Mouse (Mus musculus) lung, postnatal 4 days (tissue): Measurements from ENCODE around the gene Tuba4a.

Source experiments
- DNase-seq, 2 experiments: peaks; one replicate each; pipeline ENCODE4 v3.0.0; 2021

The Tuba4a gene

GRCm38 (mm10) chr1:75234606-75235005, 14.9 kb upstream of the Tuba4a start:
- DNase-seq: peak; percentile 72 to 76

- peak in 1 of 2 experiments; percentile 8 for DNase-seq
Observed at GRCm38 (mm10) chr1:75232489-75232888, 12.8 kb upstream of the Tuba4a start.

- peak in 1 of 2 experiments; percentile 12 for DNase-seq
Observed at GRCm38 (mm10) chr1:75231664-75232152, 12.0 kb upstream of the Tuba4a start, which contains the start of gene A630095N17Rik. Gene A630095N17Rik (minus strand): TSS chr1:75232102.

- peak in 1 of 2 experiments; percentile 19 for DNase-seq
Observed at GRCm38 (mm10) chr1:75231224-75231623, 11.6 kb upstream of the Tuba4a start.

- DNase-seq: peak in 1 of 2 experiments; percentile 20
Observed at GRCm38 (mm10) chr1:75230335-75230994, 10.8 kb upstream of the Tuba4a start.

GRCm38 (mm10) chr1:75229158-75229557, 9.5 kb upstream of the Tuba4a start:
- no peak for DNase-seq

GRCm38 (mm10) chr1:75227653-75228052, 8.0 kb upstream of the Tuba4a start:
- no peak for DNase-seq

- no peak for DNase-seq
Observed at GRCm38 (mm10) chr1:75226138-75226537, 6.5 kb upstream of the Tuba4a start.

- no peak for DNase-seq
Observed at GRCm38 (mm10) chr1:75225473-75225872, 5.8 kb upstream of the Tuba4a start.

GRCm38 (mm10) chr1:75223532-75223931, 3.9 kb upstream of the Tuba4a start:
- DNase-seq: no peak

GRCm38 (mm10) chr1:75222926-75223325, 3.3 kb upstream of the Tuba4a start:
- DNase-seq: no peak

- no peak for DNase-seq
Observed at GRCm38 (mm10) chr1:75221538-75221937, 1.9 kb upstream of the Tuba4a start.

- peak; percentile 92 to 93 for DNase-seq
Observed at GRCm38 (mm10) chr1:75219078-75219477, 587 bp downstream of the Tuba4a start.

GRCm38 (mm10) chr1:75218227-75219001, 1.3 kb downstream of the Tuba4a start:
- peak; percentile 49 to 64 for DNase-seq

GRCm38 (mm10) chr1:75217893-75218226, 1.8 kb downstream of the Tuba4a start:
- DNase-seq: no peak

- DNase-seq: no peak
Observed at GRCm38 (mm10) chr1:75216797-75217585, 2.7 kb downstream of the Tuba4a start.

- DNase-seq: no peak
Observed at GRCm38 (mm10) chr1:75215785-75216184, 3.9 kb downstream of the Tuba4a start.

GRCm38 (mm10) chr1:75214886-75215285, 4.8 kb downstream of the Tuba4a start:
- no peak for DNase-seq

GRCm38 (mm10) chr1:75214442-75214841, 5.2 kb downstream of the Tuba4a start:
- no peak for DNase-seq

- no peak for DNase-seq
Observed at GRCm38 (mm10) chr1:75213096-75213495, 6.6 kb downstream of the Tuba4a start.

GRCm38 (mm10) chr1:75212542-75212941, 7.1 kb downstream of the Tuba4a start:
- no peak for DNase-seq

- no peak for DNase-seq
Observed at GRCm38 (mm10) chr1:75211141-75211708, 8.4 kb downstream of the Tuba4a start.
